Mouse (Mus musculus) embryonic facial prominence, embryonic 13.5 days (tissue): ENCODE measurements around the gene Gm15293. TPM values are rescaled to one million over a fixed set of nuclear protein-coding genes. Genes with fewer than 3 reads are reported as not detected.
"Not testable (repeated sequence)": the region's sequence is repeated elsewhere in the genome, so short reads cannot be mapped to it uniquely, and the experiment has no call there.

ENCODE experiments used
- ATAC-seq: fragments of 200-750 bp; cut with Nextera tagmentation; 2 replicates; pipeline ENCODE4 v1.8.0; 2017; ENCODE audit warnings: low read depth; ENCODE audit not compliant: insufficient number of reproducible peaks, insufficient read depth, low FRiP score, low TSS enrichment
- H3K27ac ChIP-seq: fragments of 300-500 bp; sonication (generic); 2 replicates; pipeline ENCODE4 v1.5.1; 2015; ENCODE audit warnings: moderate library complexity, mild to moderate bottlenecking, inconsistent platforms
- H3K27me3 ChIP-seq: fragments of 300-500 bp; sonication (generic); 2 replicates; pipeline ENCODE4 v1.6.1; 2015; ENCODE audit warnings: mild to moderate bottlenecking, inconsistent platforms
- H3K36me3 ChIP-seq: fragments of 300-500 bp; sonication (generic); 2 replicates; pipeline ENCODE4 v1.6.1; 2015; ENCODE audit warnings: mild to moderate bottlenecking, inconsistent platforms
- H3K4me1 ChIP-seq: fragments of 300-500 bp; sonication (generic); 2 replicates; pipeline ENCODE4 v1.6.1; 2015; ENCODE audit warnings: inconsistent platforms
- H3K4me2 ChIP-seq: fragments of 300-500 bp; sonication (generic); 2 replicates; pipeline ENCODE4 v1.6.1; 2015; ENCODE audit warnings: moderate library complexity, mild to moderate bottlenecking, inconsistent platforms
- H3K4me3 ChIP-seq: fragments of 300-500 bp; sonication (generic); 2 replicates; pipeline ENCODE4 v1.5.1; 2015; ENCODE audit warnings: mild to moderate bottlenecking, inconsistent platforms
- H3K9ac ChIP-seq: fragments of 300-500 bp; sonication (generic); 2 replicates; pipeline ENCODE4 v1.6.1; 2015; ENCODE audit warnings: mild to moderate bottlenecking, inconsistent platforms
- H3K9me3 ChIP-seq: fragments of 300-500 bp; sonication (generic); 2 replicates; pipeline ENCODE4 v1.6.1; 2016; ENCODE audit warnings: inconsistent platforms
- WGBS: fragments of 180-500 bp; shearing (Covaris S2); methylation state at CpG from one replicate; pipeline ENCODE4 v1.1.7; 2015; ENCODE audit warnings: mixed read lengths; 5-methylcytosine and 5-hydroxymethylcytosine counted together
- polyA plus RNA-seq: library from polyadenylated mRNA; unstranded; fragments of >200 nt; fragmentation: Nextera tagmentation; extraction: Ambion mirVana; gene quantifications from 2 replicates; pipeline ENCODE4 v1.2.1, GENCODE M21; 2015

Gene Gm15293
- polyA plus RNA-seq: not detected in 2 replicates

DNA sequence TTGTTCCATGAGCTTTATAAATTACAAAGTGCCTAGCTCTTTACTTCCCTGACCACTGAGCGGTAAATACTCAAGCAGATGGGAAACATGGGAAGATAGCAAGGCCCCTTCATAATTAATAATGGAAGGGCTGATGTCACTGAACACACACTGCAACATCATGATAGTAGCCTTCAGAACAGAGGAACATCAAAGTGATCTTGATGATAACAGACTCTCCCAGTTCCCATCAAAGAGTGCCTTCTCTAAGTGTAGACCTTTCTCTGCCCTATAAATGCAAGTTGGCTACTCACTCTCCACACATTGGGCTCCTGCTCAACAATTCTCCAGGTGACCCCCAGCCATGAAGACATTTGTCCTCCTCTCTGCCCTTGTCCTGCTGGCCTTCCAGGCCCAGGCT, at the start of gene Gm15293:
Gene Gm15293, plus strand, starts transcription at position 301 of the 400 bp plus-strand sequence.
- not testable (repeated sequence) for ATAC-seq, H3K4me3 ChIP-seq, H3K4me2 ChIP-seq, H3K9me3 ChIP-seq, H3K36me3 ChIP-seq, H3K9ac ChIP-seq, H3K27ac ChIP-seq, H3K27me3 ChIP-seq, H3K4me1 ChIP-seq
- no CpG with 5 or more reads among the region's 1 CpGs for WGBS

DNA sequence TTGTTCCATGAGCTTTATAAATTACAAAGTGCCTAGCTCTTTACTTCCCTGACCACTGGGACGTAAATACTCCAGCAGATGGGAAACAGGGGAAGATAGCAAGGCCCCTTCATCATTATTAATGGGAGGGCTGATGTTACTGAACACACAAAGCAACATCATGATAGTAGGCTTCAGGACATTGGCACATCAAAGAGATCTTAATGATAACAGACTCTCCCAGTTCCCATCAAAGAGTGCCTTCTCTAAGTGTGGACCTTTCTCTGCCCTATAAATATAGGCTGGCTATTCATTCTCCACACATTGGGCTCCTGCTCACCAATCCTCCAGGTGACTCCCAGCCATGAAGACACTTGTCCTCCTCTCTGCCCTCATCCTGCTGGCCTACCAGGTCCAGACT, 39.4 kb upstream of the Gm15293 start, which contains the start of gene Defa22:
Gene Defa22, plus strand, starts transcription at position 301 of the 400 bp plus-strand sequence.
- no CpG with 5 or more reads among the region's 1 CpGs for WGBS

DNA sequence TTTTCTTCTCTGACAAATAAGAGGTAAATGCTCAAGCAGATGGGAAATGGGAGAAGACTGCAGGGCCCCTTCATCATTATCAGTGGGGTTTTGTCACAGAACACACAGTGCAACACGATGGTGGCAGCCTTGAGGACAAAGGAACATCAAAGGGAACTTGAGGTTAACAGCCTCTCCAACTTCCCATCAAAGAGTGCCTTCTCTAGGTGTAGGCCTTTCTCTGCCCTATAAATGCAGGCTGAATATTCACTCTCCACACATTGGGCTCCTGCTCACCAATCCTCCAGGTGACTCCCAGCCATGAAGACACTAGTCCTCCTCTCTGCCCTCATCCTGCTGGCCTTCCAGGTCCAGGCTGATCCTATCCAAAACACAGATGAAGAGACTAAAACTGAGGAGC, 10.0 kb upstream of the Gm15293 start, which contains the start of gene Defa31:
Gene Defa31, plus strand, starts transcription at position 301 of the 400 bp plus-strand sequence.
- no CpG with 5 or more reads among the region's 1 CpGs for WGBS
- not testable (repeated sequence) for H3K9ac ChIP-seq, ATAC-seq

More for the DNA sequence above, 39.4 kb upstream of the Gm15293 start, which contains the start of gene Defa22:
- H3K27me3 ChIP-seq, H3K36me3 ChIP-seq, H3K27ac ChIP-seq, H3K9me3 ChIP-seq, H3K4me3 ChIP-seq, H3K9ac ChIP-seq, H3K4me1 ChIP-seq, ATAC-seq, H3K4me2 ChIP-seq: not testable (repeated sequence)

More for the DNA sequence above, 10.0 kb upstream of the Gm15293 start, which contains the start of gene Defa31:
- not testable (repeated sequence) for H3K4me2 ChIP-seq, H3K4me1 ChIP-seq, H3K9me3 ChIP-seq, H3K4me3 ChIP-seq, H3K27ac ChIP-seq, H3K36me3 ChIP-seq, H3K27me3 ChIP-seq

Other genes with a start within 250 kb of the Gm15293 start
- 1.2 TPM in 1 of 2 replicates, not detected in the other for gene Defa21, start 176.0 kb upstream of the Gm15293 start, polyA plus RNA-seq
- gene Defa23, start 146.5 kb upstream of the Gm15293 start, polyA plus RNA-seq: not detected in 2 replicates
- not detected in 2 replicates for gene Defa35, start 136.5 kb upstream of the Gm15293 start, polyA plus RNA-seq
- not detected in 2 replicates for gene Defa25, start 117.1 kb upstream of the Gm15293 start, polyA plus RNA-seq
- gene Gm14851, start 105.5 kb upstream of the Gm15293 start, polyA plus RNA-seq: not detected in 2 replicates
- not detected in 2 replicates for gene Defa30, start 66.9 kb upstream of the Gm15293 start, polyA plus RNA-seq
- gene Defa22, start 39.3 kb upstream of the Gm15293 start, polyA plus RNA-seq: 1.8 TPM in 1 of 2 replicates, not detected in the other
- gene Defa31, start 9.9 kb upstream of the Gm15293 start, polyA plus RNA-seq: not detected in 2 replicates
- gene Gm15292, start 48.2 kb downstream of the Gm15293 start, polyA plus RNA-seq: not detected in 2 replicates
- gene Defa27, start 114.0 kb downstream of the Gm15293 start, polyA plus RNA-seq: not detected in 2 replicates
- gene Defa29, start 125.5 kb downstream of the Gm15293 start, polyA plus RNA-seq: not detected in 2 replicates
- gene Defa2, start 177.0 kb downstream of the Gm15293 start, polyA plus RNA-seq: 2.1 TPM in 1 of 2 replicates, not detected in the other
- 1.1 TPM in 1 of 2 replicates, not detected in the other for gene Defa33, start 190.2 kb downstream of the Gm15293 start, polyA plus RNA-seq
- gene Defa36, start 225.8 kb downstream of the Gm15293 start, polyA plus RNA-seq: not detected in 2 replicates